Mouse (Mus musculus): ENCODE data around the gene Mypn. TPM values are rescaled to one million over a fixed set of nuclear protein-coding genes. Genes with fewer than 3 reads are reported as not detected.

Gene Mypn
- polyA plus RNA-seq, 1 experiment = not detected

DNA sequence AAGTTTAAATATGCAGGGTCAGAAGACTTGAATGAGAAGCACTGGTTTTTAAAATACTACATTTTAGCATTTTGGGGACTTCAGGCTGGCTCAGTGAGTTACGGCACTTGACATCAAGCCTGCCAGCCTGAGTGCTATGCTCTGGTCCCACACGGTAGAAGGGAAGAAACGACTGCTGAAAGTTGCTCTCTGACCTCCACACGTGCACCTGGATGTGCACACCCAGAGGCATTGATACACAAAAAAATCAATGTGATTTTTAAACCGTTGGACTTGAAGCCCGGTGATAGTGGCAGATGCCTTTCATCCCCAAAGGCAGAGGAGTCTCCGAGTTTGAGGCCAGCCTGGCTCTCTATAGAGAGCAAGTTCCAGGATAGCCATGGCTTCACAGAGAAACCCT, 111.8 kb downstream of the Mypn start:
- TF ChIP-seq CTCF (IDR thresholded peaks at IDR 0.05; ENCODE audit: extremely low read depth, insufficient read depth, insufficient read length, insufficient replicate concordance) (no peak), POLR2A (IDR thresholded peaks at IDR 0.05; ENCODE audit: low read depth, low read length) (no peak)
- H3K27ac ChIP-seq (ENCODE audit: insufficient read depth, low read length) = no peak overlapping the region
- H3K4me3 ChIP-seq (ENCODE audit: extremely low read depth, insufficient read depth, insufficient read length) = no peak overlapping the region
- H3K4me1 ChIP-seq (ENCODE audit: control insufficient read depth, insufficient read depth, insufficient read length) = peaks cover 4% of the 10 kb centered on the region; the same call in 1 of the 2 replicates
- no peak for DNase-seq (ENCODE audit: low read depth in 1 of 2, low spot score in 2 of 2)
- WGBS = 90% methylated on average over 7 of the region's 7 CpGs
- H3K27me3 ChIP-seq (ENCODE audit: control insufficient read depth, insufficient read depth, low read length) = no peaks in the 10 kb centered on the region
- no peaks in the 10 kb centered on the region for H3K36me3 ChIP-seq (ENCODE audit: control insufficient read depth, insufficient read depth, low read length)

GRCm38 (mm10) chr10:63089758-63090571, 113.8 kb downstream of the Mypn start:
- 43% methylated on average over 26 of the region's 26 CpGs for WGBS
- no peak for DNase-seq (ENCODE audit: low read depth in 1 of 2, low spot score in 2 of 2)
- Histone ChIP-seq H3K27ac (ENCODE audit: insufficient read depth, low read length) (no peak overlapping the region), H3K4me1 (ENCODE audit: control insufficient read depth, insufficient read depth, insufficient read length) (peaks cover 4% of the 10 kb centered on the region; the same call in 1 of the 2 replicates), H3K36me3 (ENCODE audit: control insufficient read depth, insufficient read depth, low read length) (no peaks in the 10 kb centered on the region), H3K4me3 (ENCODE audit: extremely low read depth, insufficient read depth, insufficient read length) (peak overlapping the region; percentile 27; the same call in 1 of the 2 replicates), H3K27me3 (ENCODE audit: control insufficient read depth, insufficient read depth, low read length) (no peaks in the 10 kb centered on the region)
- TF ChIP-seq CTCF (IDR thresholded peaks at IDR 0.05; ENCODE audit: extremely low read depth, insufficient read depth, insufficient read length, insufficient replicate concordance) (no peak), POLR2A (IDR thresholded peaks at IDR 0.05; ENCODE audit: low read depth, low read length) (no peak)

- H3K36me3 ChIP-seq (ENCODE audit: control insufficient read depth, insufficient read depth, low read length) = no peaks in the 10 kb centered on the region
- H3K4me1 ChIP-seq (ENCODE audit: control insufficient read depth, insufficient read depth, insufficient read length) = peaks cover 4% of the 10 kb centered on the region; the same call in 1 of the 2 replicates
- peak in 1 of 2 experiments; percentile 12 for DNase-seq (ENCODE audit: low read depth in 1 of 2, low spot score in 2 of 2)
- TF ChIP-seq CTCF (IDR thresholded peaks at IDR 0.05; ENCODE audit: extremely low read depth, insufficient read depth, insufficient read length, insufficient replicate concordance) (no peak), POLR2A (IDR thresholded peaks at IDR 0.05; ENCODE audit: low read depth, low read length) (no peak)
- peak overlapping the region; percentile 27; the same call in 1 of the 2 replicates for H3K4me3 ChIP-seq (ENCODE audit: extremely low read depth, insufficient read depth, insufficient read length)
- no peak overlapping the region for H3K27ac ChIP-seq (ENCODE audit: insufficient read depth, low read length)
- WGBS = 20% methylated on average over 8 of the region's 8 CpGs
- H3K27me3 ChIP-seq (ENCODE audit: control insufficient read depth, insufficient read depth, low read length) = no peaks in the 10 kb centered on the region
These were observed 114.5 kb downstream of the Mypn start for GRCm38 (mm10) chr10:63089103-63089757.

GRCm38 (mm10) chr10:63086304-63086703, 117.4 kb downstream of the Mypn start:
- Histone ChIP-seq H3K27me3 (ENCODE audit: control insufficient read depth, insufficient read depth, low read length) (no peaks in the 10 kb centered on the region), H3K36me3 (ENCODE audit: control insufficient read depth, insufficient read depth, low read length) (no peaks in the 10 kb centered on the region), H3K4me1 (ENCODE audit: control insufficient read depth, insufficient read depth, insufficient read length) (peaks cover 4% of the 10 kb centered on the region; the same call in 1 of the 2 replicates), H3K4me3 (ENCODE audit: extremely low read depth, insufficient read depth, insufficient read length) (no peak overlapping the region), H3K27ac (ENCODE audit: insufficient read depth, low read length) (no peak overlapping the region)
- DNase-seq (ENCODE audit: low read depth in 1 of 2, low spot score in 2 of 2) = no peak
- TF ChIP-seq POLR2A (IDR thresholded peaks at IDR 0.05; ENCODE audit: low read depth, low read length) (no peak), CTCF (IDR thresholded peaks at IDR 0.05; ENCODE audit: extremely low read depth, insufficient read depth, insufficient read length, insufficient replicate concordance) (no peak)
- WGBS = 74% methylated on average over 10 of the region's 10 CpGs

- no peak overlapping the region for H3K27ac ChIP-seq (ENCODE audit: insufficient read depth, low read length)
- DNase-seq (ENCODE audit: low read depth in 1 of 2, low spot score in 2 of 2) = peak; percentile 40 to 78
- H3K36me3 ChIP-seq (ENCODE audit: control insufficient read depth, insufficient read depth, low read length) = no peaks in the 10 kb centered on the region
- no peak overlapping the region for H3K4me3 ChIP-seq (ENCODE audit: extremely low read depth, insufficient read depth, insufficient read length)
- WGBS = 8% methylated on average over 5 of the region's 5 CpGs
- H3K4me1 ChIP-seq (ENCODE audit: control insufficient read depth, insufficient read depth, insufficient read length) = no peaks in the 10 kb centered on the region
- no peaks in the 10 kb centered on the region for H3K27me3 ChIP-seq (ENCODE audit: control insufficient read depth, insufficient read depth, low read length)
- TF ChIP-seq POLR2A (IDR thresholded peaks at IDR 0.05; ENCODE audit: low read depth, low read length) (no peak), CTCF (IDR thresholded peaks at IDR 0.05; ENCODE audit: extremely low read depth, insufficient read depth, insufficient read length, insufficient replicate concordance) (peak; percentile 79)
These were observed 137.8 kb downstream of the Mypn start for GRCm38 (mm10) chr10:63065988-63066387.

Other genes starting within 250 kb of the Mypn start
- 2.6 and 3.0 TPM in 2 replicates for gene Rufy2, start 223.7 kb downstream of the Mypn start, polyA plus RNA-seq (2012; rRNA removed)
- gene Hnrnph3, start 179.7 kb downstream of the Mypn start, polyA plus RNA-seq (2012; rRNA removed) = 9.0 and 11.2 TPM in 2 replicates
- gene Pbld2, start 179.6 kb downstream of the Mypn start, polyA plus RNA-seq (2012; rRNA removed) = 0.55 and 0.74 TPM in 2 replicates
- gene Pbld1, start 143.8 kb downstream of the Mypn start, polyA plus RNA-seq (2012; rRNA removed) = 0.58 and 1.3 TPM in 2 replicates
- gene Atoh7, start 104.3 kb downstream of the Mypn start, polyA plus RNA-seq (2012; rRNA removed) = 0.16 TPM in 1 of 2 replicates, not detected in the other
- gene Herc4, start 39.9 kb upstream of the Mypn start, polyA plus RNA-seq (2012; rRNA removed) = 18.9 and 19.2 TPM in 2 replicates
- 3.1 and 5.4 TPM in 2 replicates for gene Sirt1, start 177.8 kb upstream of the Mypn start, polyA plus RNA-seq (2012; rRNA removed)
- 0.23 and 0.49 TPM in 2 replicates for gene Dnajc12, start 178.5 kb upstream of the Mypn start, polyA plus RNA-seq (2012; rRNA removed)
- not detected in 2 replicates for gene Gm7075, start 217.8 kb upstream of the Mypn start, polyA plus RNA-seq (2012; rRNA removed)
- gene Ctnna3, start 226.1 kb upstream of the Mypn start, polyA plus RNA-seq (2012; rRNA removed) = 0.07 and 0.08 TPM in 2 replicates

All from spleen, adult 2 months (tissue).